Mouse (Mus musculus): ENCODE measurements around the gene Chaf1a. TPM values are rescaled to one million over a fixed set of nuclear protein-coding genes. Genes with fewer than 3 reads are reported as not detected.
"Not testable (repeated sequence)": the region's sequence is repeated elsewhere in the genome, so short reads cannot be mapped to it uniquely, and the experiment has no call there.

The Chaf1a gene
- polyA plus RNA-seq, 1 experiment from 2014 or later = 25.0 TPM

GRCm38 (mm10) chr17:56102158-56102557, 61.9 kb downstream of the Chaf1a start:
- 91% methylated on average over 5 of the region's 5 CpGs for WGBS
- DNase-seq (ENCODE audit: low spot score) = no peak
- Histone ChIP-seq H3K27me3 (ENCODE audit: control insufficient read depth, insufficient read depth, low read length) (no peaks in the 10 kb centered on the region), H3K9me3 (ENCODE audit: control insufficient read depth, low read length) (no peaks in the 10 kb centered on the region), H3K4me3 (ENCODE audit: low read depth, low read length) (no peak overlapping the region), H3K4me1 (ENCODE audit: control insufficient read depth, insufficient read depth, low read length) (no peaks in the 10 kb centered on the region), H3K4me2 (ENCODE audit: low read depth) (no peak overlapping the region), H3K9ac (ENCODE audit: low read length) (no peak overlapping the region), H3K36me3 (ENCODE audit: control insufficient read depth, insufficient read depth, low read length) (peaks cover 36% of the 10 kb centered on the region), H3K27ac (ENCODE audit: low read depth, low read length) (no peak overlapping the region)
- no peak for ATAC-seq (ENCODE audit: insufficient read depth, low FRiP score, low TSS enrichment)

GRCm38 (mm10) chr17:56102927-56103326, 62.7 kb downstream of the Chaf1a start:
- peaks cover 31% of the 10 kb centered on the region for H3K36me3 ChIP-seq (ENCODE audit: control insufficient read depth, insufficient read depth, low read length)

GRCm38 (mm10) chr17:56103465-56104285, 63.4 kb downstream of the Chaf1a start:
- Histone ChIP-seq H3K27me3 (ENCODE audit: control insufficient read depth, insufficient read depth, low read length) (no peaks in the 10 kb centered on the region), H3K9ac (ENCODE audit: low read length) (no peak overlapping the region), H3K36me3 (ENCODE audit: control insufficient read depth, insufficient read depth, low read length) (peaks cover 26% of the 10 kb centered on the region), H3K4me2 (ENCODE audit: low read depth) (no peak overlapping the region), H3K27ac (ENCODE audit: low read depth, low read length) (no peak overlapping the region), H3K4me3 (ENCODE audit: low read depth, low read length) (no peak overlapping the region), H3K9me3 (ENCODE audit: control insufficient read depth, low read length) (no peaks in the 10 kb centered on the region), H3K4me1 (ENCODE audit: control insufficient read depth, insufficient read depth, low read length) (no peaks in the 10 kb centered on the region)
- 98% methylated on average over 8 of the region's 8 CpGs for WGBS
- ATAC-seq (ENCODE audit: insufficient read depth, low FRiP score, low TSS enrichment) = no peak
- DNase-seq (ENCODE audit: low spot score) = no peak

More at GRCm38 (mm10) chr17:56102927-56103326, 62.7 kb downstream of the Chaf1a start:
- Histone ChIP-seq H3K9ac (ENCODE audit: low read length) (no peak overlapping the region), H3K4me1 (ENCODE audit: control insufficient read depth, insufficient read depth, low read length) (no peaks in the 10 kb centered on the region), H3K27ac (ENCODE audit: low read depth, low read length) (no peak overlapping the region), H3K9me3 (ENCODE audit: control insufficient read depth, low read length) (no peaks in the 10 kb centered on the region), H3K4me2 (ENCODE audit: low read depth) (no peak overlapping the region), H3K27me3 (ENCODE audit: control insufficient read depth, insufficient read depth, low read length) (no peaks in the 10 kb centered on the region), H3K4me3 (ENCODE audit: low read depth, low read length) (no peak overlapping the region)
- WGBS = 94% methylated on average over 9 of the region's 9 CpGs
- ATAC-seq (ENCODE audit: insufficient read depth, low FRiP score, low TSS enrichment) = no peak
- DNase-seq (ENCODE audit: low spot score) = no peak

- H3K9me3 ChIP-seq (ENCODE audit: control insufficient read depth, low read length); H3K4me2 ChIP-seq (ENCODE audit: low read depth); H3K27me3 ChIP-seq (ENCODE audit: control insufficient read depth, insufficient read depth, low read length); DNase-seq (ENCODE audit: low spot score); H3K4me3 ChIP-seq (ENCODE audit: low read depth, low read length); H3K27ac ChIP-seq (ENCODE audit: low read depth, low read length); H3K9ac ChIP-seq (ENCODE audit: low read length); ATAC-seq (ENCODE audit: insufficient read depth, low FRiP score, low TSS enrichment); H3K4me1 ChIP-seq (ENCODE audit: control insufficient read depth, insufficient read depth, low read length): not testable (repeated sequence)
- 87% methylated on average over 2 of the region's 5 CpGs for WGBS
- peaks cover 24% of the 10 kb centered on the region for H3K36me3 ChIP-seq (ENCODE audit: control insufficient read depth, insufficient read depth, low read length)
Observed at GRCm38 (mm10) chr17:56104821-56105220, 64.6 kb downstream of the Chaf1a start.

GRCm38 (mm10) chr17:56106436-56106835, 66.2 kb downstream of the Chaf1a start:
- not testable (repeated sequence) for H3K9me3 ChIP-seq (ENCODE audit: control insufficient read depth, low read length); H3K9ac ChIP-seq (ENCODE audit: low read length); ATAC-seq (ENCODE audit: insufficient read depth, low FRiP score, low TSS enrichment); DNase-seq (ENCODE audit: low spot score); H3K4me3 ChIP-seq (ENCODE audit: low read depth, low read length); H3K27me3 ChIP-seq (ENCODE audit: control insufficient read depth, insufficient read depth, low read length); H3K4me2 ChIP-seq (ENCODE audit: low read depth); H3K27ac ChIP-seq (ENCODE audit: low read depth, low read length); H3K4me1 ChIP-seq (ENCODE audit: control insufficient read depth, insufficient read depth, low read length)
- WGBS = 93% methylated on average over 4 of the region's 4 CpGs
- H3K36me3 ChIP-seq (ENCODE audit: control insufficient read depth, insufficient read depth, low read length) = peaks cover 11% of the 10 kb centered on the region

GRCm38 (mm10) chr17:56106981-56107380, 66.7 kb downstream of the Chaf1a start:
- H3K9ac ChIP-seq (ENCODE audit: low read length) = no peak overlapping the region
- ATAC-seq (ENCODE audit: insufficient read depth, low FRiP score, low TSS enrichment) = no peak
- no peaks in the 10 kb centered on the region for H3K9me3 ChIP-seq (ENCODE audit: control insufficient read depth, low read length)
- H3K27me3 ChIP-seq (ENCODE audit: control insufficient read depth, insufficient read depth, low read length) = no peaks in the 10 kb centered on the region
- no peak overlapping the region for H3K4me3 ChIP-seq (ENCODE audit: low read depth, low read length)
- H3K4me1 ChIP-seq (ENCODE audit: control insufficient read depth, insufficient read depth, low read length) = no peaks in the 10 kb centered on the region
- 78% methylated on average over 4 of the region's 4 CpGs for WGBS
- no peak overlapping the region for H3K27ac ChIP-seq (ENCODE audit: low read depth, low read length)
- DNase-seq (ENCODE audit: low spot score) = no peak
- peaks cover 10% of the 10 kb centered on the region for H3K36me3 ChIP-seq (ENCODE audit: control insufficient read depth, insufficient read depth, low read length)
- H3K4me2 ChIP-seq (ENCODE audit: low read depth) = no peak overlapping the region

- H3K4me3 ChIP-seq (ENCODE audit: low read depth, low read length) = no peak overlapping the region
Observed at GRCm38 (mm10) chr17:56107736-56108135, 67.5 kb downstream of the Chaf1a start.

GRCm38 (mm10) chr17:56108334-56109044, 68.2 kb downstream of the Chaf1a start:
- Histone ChIP-seq H3K4me3 (ENCODE audit: low read depth, low read length) (no peak overlapping the region), H3K27me3 (ENCODE audit: control insufficient read depth, insufficient read depth, low read length) (no peaks in the 10 kb centered on the region), H3K27ac (ENCODE audit: low read depth, low read length) (no peak overlapping the region), H3K9me3 (ENCODE audit: control insufficient read depth, low read length) (no peaks in the 10 kb centered on the region), H3K4me1 (ENCODE audit: control insufficient read depth, insufficient read depth, low read length) (no peaks in the 10 kb centered on the region), H3K9ac (ENCODE audit: low read length) (no peak overlapping the region), H3K4me2 (ENCODE audit: low read depth) (no peak overlapping the region), H3K36me3 (ENCODE audit: control insufficient read depth, insufficient read depth, low read length) (no peaks in the 10 kb centered on the region)
- DNase-seq (ENCODE audit: low spot score) (no peak), ATAC-seq (ENCODE audit: insufficient read depth, low FRiP score, low TSS enrichment) (no peak)
- 81% methylated on average over 6 of the region's 6 CpGs for WGBS

More at GRCm38 (mm10) chr17:56107736-56108135, 67.5 kb downstream of the Chaf1a start:
- DNase-seq (ENCODE audit: low spot score) (no peak), ATAC-seq (ENCODE audit: insufficient read depth, low FRiP score, low TSS enrichment) (no peak)
- H3K36me3 ChIP-seq (ENCODE audit: control insufficient read depth, insufficient read depth, low read length) = peaks cover 2% of the 10 kb centered on the region
- H3K27me3 ChIP-seq (ENCODE audit: control insufficient read depth, insufficient read depth, low read length) = no peaks in the 10 kb centered on the region
- no peak overlapping the region for H3K27ac ChIP-seq (ENCODE audit: low read depth, low read length)
- no peaks in the 10 kb centered on the region for H3K9me3 ChIP-seq (ENCODE audit: control insufficient read depth, low read length)
- no peak overlapping the region for H3K4me2 ChIP-seq (ENCODE audit: low read depth)
- 73% methylated on average over 2 of the region's 2 CpGs for WGBS
- H3K4me1 ChIP-seq (ENCODE audit: control insufficient read depth, insufficient read depth, low read length) = no peaks in the 10 kb centered on the region
- no peak overlapping the region for H3K9ac ChIP-seq (ENCODE audit: low read length)
